14 mouse cellular contexts compared by ENCODE assay signal in the genomic region with DNA sequence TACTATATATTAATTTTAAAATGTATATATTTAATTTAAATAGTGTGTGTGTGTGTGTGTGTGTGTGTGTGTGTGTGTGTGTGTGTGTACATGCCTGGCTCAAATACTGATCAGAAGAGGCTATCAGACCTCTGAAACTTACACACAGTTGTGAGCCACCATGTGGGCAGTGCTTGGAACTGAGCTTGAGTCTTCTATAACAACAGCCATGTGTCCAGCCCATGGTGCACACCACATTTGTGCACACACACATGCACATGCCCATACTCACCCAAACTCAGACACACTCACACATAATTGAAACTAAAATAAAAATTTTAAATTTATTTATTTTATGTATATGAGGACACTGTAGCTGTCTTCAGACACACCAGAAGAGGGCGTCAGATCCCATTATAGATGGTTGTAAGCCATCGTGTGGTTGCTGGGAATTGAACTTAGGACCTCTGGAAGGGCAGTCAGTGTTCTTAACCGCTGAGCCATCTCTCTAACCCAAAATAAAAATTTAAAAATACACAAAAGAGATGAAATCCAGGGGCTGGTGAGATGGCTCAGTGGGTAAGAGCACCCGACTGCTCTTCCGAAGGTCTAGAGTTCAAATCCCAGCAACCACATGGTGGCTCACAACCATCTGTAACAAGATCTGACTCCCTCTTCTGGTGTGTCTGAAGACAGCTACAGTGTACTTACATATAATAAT. TPM values are rescaled to one million over a fixed set of nuclear protein-coding genes. Genes with fewer than 3 reads are reported as not detected.
A peak's percentile ranks its signal among the peaks of the same experiment; 100 is the strongest.
DNase-seq lines count a peak whose midpoint lies in the region; ATAC-seq and TF ChIP-seq lines count a peak whose summit lies in the region.
"Not testable (repeated sequence)": the region's sequence is repeated elsewhere in the genome, so short reads cannot be mapped to it uniquely, and the experiment has no call there.
"Had no signal": no experiment of that assay in that cellular context is flagged by ENCODE, and none has a peak within 500 bp of the region (broad histone marks: within the 10 kb centered on the region; RNA-seq: fewer than 3 reads in every experiment).

No protein-coding gene starts in this region.

- H3K36me3 ChIP-seq in forebrain, embryonic 13.5 days (ENCODE audit: poor library complexity, severe bottlenecking) = peaks cover 32% of the 10 kb centered on the region
- peaks cover 37% of the 10 kb centered on the region for H3K36me3 ChIP-seq in hindbrain, embryonic 10.5 days
- H3K36me3 ChIP-seq in hindbrain, embryonic 15.5 days = peaks cover 24% of the 10 kb centered on the region
- peaks cover 36% of the 10 kb centered on the region for H3K36me3 ChIP-seq in midbrain, embryonic 10.5 days
- peaks cover 22% of the 10 kb centered on the region for H3K36me3 ChIP-seq in midbrain, embryonic 15.5 days (replicated peaks)
- peaks cover 31% of the 10 kb centered on the region for H3K36me3 ChIP-seq in neural tube, embryonic 13.5 days

- peak overlapping the region; percentile 93 for H3K4me2 ChIP-seq in forebrain, embryonic 13.5 days
- peak overlapping the region; percentile 88 for H3K4me2 ChIP-seq in hindbrain, embryonic 15.5 days
- H3K4me2 ChIP-seq in midbrain, embryonic 15.5 days = peak overlapping the region; percentile 95
- H3K4me2 ChIP-seq in neural tube, embryonic 13.5 days = peak overlapping the region; percentile 85

- peak; percentile 39 for DNase-seq in brain, embryonic 14.5 days (ENCODE audit: low read depth)
- DNase-seq in hindbrain, embryonic 10.5 days (ENCODE audit: low spot score); midbrain, embryonic 10.5 days (ENCODE audit: low spot score): not testable (repeated sequence)

- not testable (repeated sequence) for ATAC-seq in forebrain, embryonic 13.5 days; hindbrain, embryonic 15.5 days (ENCODE audit: low FRiP score, low read depth); midbrain, embryonic 15.5 days (replicated peaks); neural tube, embryonic 13.5 days (ENCODE audit: low read depth)

- H3K27ac ChIP-seq in forebrain, embryonic 13.5 days; hindbrain, embryonic 10.5 days; hindbrain, embryonic 15.5 days (replicated peaks); midbrain, embryonic 10.5 days (replicated peaks); midbrain, embryonic 15.5 days; neural tube, embryonic 13.5 days (replicated peaks): not testable (repeated sequence)

- H3K4me1 ChIP-seq in forebrain, embryonic 13.5 days = peaks cover 45% of the 10 kb centered on the region
- H3K4me1 ChIP-seq in hindbrain, embryonic 10.5 days (replicated peaks) = peaks cover 57% of the 10 kb centered on the region
- peaks cover 33% of the 10 kb centered on the region for H3K4me1 ChIP-seq in hindbrain, embryonic 15.5 days (replicated peaks)
- peaks cover 52% of the 10 kb centered on the region for H3K4me1 ChIP-seq in midbrain, embryonic 10.5 days
- H3K4me1 ChIP-seq in midbrain, embryonic 15.5 days = peaks cover 34% of the 10 kb centered on the region
- H3K4me1 ChIP-seq in neural tube, embryonic 13.5 days (replicated peaks) = peaks cover 42% of the 10 kb centered on the region

- WGBS in forebrain, embryonic 13.5 days = 92% methylated on average over 5 of the region's 5 CpGs
- WGBS in hindbrain, embryonic 10.5 days = 85% methylated on average over 5 of the region's 5 CpGs
- WGBS in hindbrain, embryonic 15.5 days = 82% methylated on average over 5 of the region's 5 CpGs
- WGBS in midbrain, embryonic 10.5 days = 82% methylated on average over 5 of the region's 5 CpGs
- WGBS in midbrain, embryonic 15.5 days = 81% methylated on average over 5 of the region's 5 CpGs
- 89% methylated on average over 5 of the region's 5 CpGs for WGBS in neural tube, embryonic 13.5 days

- not testable (repeated sequence) for H3K9ac ChIP-seq in forebrain, embryonic 13.5 days; hindbrain, embryonic 15.5 days; midbrain, embryonic 15.5 days
- H3K9ac ChIP-seq in neural tube, embryonic 13.5 days = peak overlapping the region; percentile 100

- TF ChIP-seq CTCF in brain, embryonic 14.5 days (IDR thresholded peaks at IDR 0.05; ENCODE audit: borderline replicate concordance, extremely low read depth, insufficient read depth, insufficient read length) = peak; percentile 9; the same call in 1 of the 2 replicates

- not testable (repeated sequence) for H3K27me3 ChIP-seq in forebrain, embryonic 13.5 days; hindbrain, embryonic 15.5 days; midbrain, embryonic 15.5 days (replicated peaks); neural tube, embryonic 13.5 days
- peaks cover 38% of the 10 kb centered on the region for H3K27me3 ChIP-seq in hindbrain, embryonic 10.5 days (ENCODE audit: insufficient read depth, poor library complexity, severe bottlenecking)
- peaks cover 41% of the 10 kb centered on the region for H3K27me3 ChIP-seq in midbrain, embryonic 10.5 days (ENCODE audit: low read depth, poor library complexity, severe bottlenecking)

- not testable (repeated sequence) for H3K9me3 ChIP-seq in forebrain, embryonic 13.5 days (replicated peaks); hindbrain, embryonic 10.5 days; hindbrain, embryonic 15.5 days; midbrain, embryonic 10.5 days (replicated peaks); midbrain, embryonic 15.5 days; neural tube, embryonic 13.5 days

- TF ChIP-seq POLR2A in brain, embryonic 14.5 days (IDR thresholded peaks at IDR 0.05; ENCODE audit: borderline replicate concordance, extremely low read depth, insufficient read depth, insufficient read length, poor library complexity, severe bottlenecking) = not testable (repeated sequence)

- H3K4me3 ChIP-seq in forebrain, embryonic 13.5 days = peak overlapping the region; percentile 94
- H3K4me3 ChIP-seq in hindbrain, embryonic 10.5 days = peak overlapping the region; percentile 73
- peak overlapping the region; percentile 53 for H3K4me3 ChIP-seq in hindbrain, embryonic 15.5 days
- H3K4me3 ChIP-seq in midbrain, embryonic 10.5 days = peak overlapping the region; percentile 73; the same call in 1 of the 2 replicates
- H3K4me3 ChIP-seq in midbrain, embryonic 15.5 days = peak overlapping the region; percentile 74
- peak overlapping the region; percentile 87 for H3K4me3 ChIP-seq in neural tube, embryonic 13.5 days

RNA-seq across cellular contexts. Expression of a gene that starts 3.9 kb away (rescaled TPM):
- 3,325 and 3,474 TPM in 2 replicates for polyA plus RNA-seq in brain, embryonic 14.5 days (2012; rRNA removed)
- 1,305 and 1,381 TPM in 2 replicates for polyA plus RNA-seq in forebrain, embryonic 13.5 days (2015; fragmentation: Nextera tagmentation; extraction: Ambion mirVana)
- 560 and 909 TPM in 2 replicates for polyA plus RNA-seq in hindbrain, embryonic 10.5 days (2016; fragmentation: Nextera tagmentation; extraction: Ambion mirVana)
- polyA plus RNA-seq in hindbrain, embryonic 15.5 days (2015; fragmentation: Nextera tagmentation; extraction: Ambion mirVana) = 1,757 and 1,788 TPM in 2 replicates
- 428 and 665 TPM in 2 replicates for polyA plus RNA-seq in midbrain, embryonic 10.5 days (2016; fragmentation: Nextera tagmentation; extraction: Ambion mirVana)
- polyA plus RNA-seq in midbrain, embryonic 15.5 days (2015; fragmentation: Nextera tagmentation; extraction: Ambion mirVana) = 2,127 and 2,170 TPM in 2 replicates
- polyA plus RNA-seq in neural tube, embryonic 13.5 days (2015; fragmentation: Nextera tagmentation; extraction: Ambion mirVana) = 1,543 and 1,658 TPM in 2 replicates

RNA-seq across cellular contexts. Expression of a gene that starts 8.2 kb away (rescaled TPM):
- polyA plus RNA-seq in brain, embryonic 14.5 days (2012; rRNA removed) = 53.2 and 55.5 TPM in 2 replicates
- polyA plus RNA-seq in forebrain, embryonic 13.5 days (2015; fragmentation: Nextera tagmentation; extraction: Ambion mirVana) = 38.9 and 41.2 TPM in 2 replicates
- polyA plus RNA-seq in hindbrain, embryonic 10.5 days (2016; fragmentation: Nextera tagmentation; extraction: Ambion mirVana) = 40.9 and 42.3 TPM in 2 replicates
- 48.6 and 51.6 TPM in 2 replicates for polyA plus RNA-seq in hindbrain, embryonic 15.5 days (2015; fragmentation: Nextera tagmentation; extraction: Ambion mirVana)
- 42.1 and 45.9 TPM in 2 replicates for polyA plus RNA-seq in midbrain, embryonic 10.5 days (2016; fragmentation: Nextera tagmentation; extraction: Ambion mirVana)
- polyA plus RNA-seq in midbrain, embryonic 15.5 days (2015; fragmentation: Nextera tagmentation; extraction: Ambion mirVana) = 48.4 and 49.8 TPM in 2 replicates
- 43.3 and 44.5 TPM in 2 replicates for polyA plus RNA-seq in neural tube, embryonic 13.5 days (2015; fragmentation: Nextera tagmentation; extraction: Ambion mirVana)

RNA-seq across cellular contexts. Expression of a gene that starts 8.2 kb away (rescaled TPM):
- 0.05 and 0.08 TPM in 2 replicates for polyA plus RNA-seq in brain, embryonic 14.5 days (2012; rRNA removed)
- 0.15 and 0.27 TPM in 2 replicates for polyA plus RNA-seq in forebrain, embryonic 13.5 days (2015; fragmentation: Nextera tagmentation; extraction: Ambion mirVana)
- 0.05 and 0.21 TPM in 2 replicates for polyA plus RNA-seq in hindbrain, embryonic 10.5 days (2016; fragmentation: Nextera tagmentation; extraction: Ambion mirVana)
- 0.06 and 0.16 TPM in 2 replicates for polyA plus RNA-seq in hindbrain, embryonic 15.5 days (2015; fragmentation: Nextera tagmentation; extraction: Ambion mirVana)
- polyA plus RNA-seq in midbrain, embryonic 10.5 days (2016; fragmentation: Nextera tagmentation; extraction: Ambion mirVana) = 0.06 and 0.10 TPM in 2 replicates
- polyA plus RNA-seq in midbrain, embryonic 15.5 days (2015; fragmentation: Nextera tagmentation; extraction: Ambion mirVana) = 0.10 and 0.17 TPM in 2 replicates
- polyA plus RNA-seq in neural tube, embryonic 13.5 days (2015; fragmentation: Nextera tagmentation; extraction: Ambion mirVana) = 0.21 and 0.22 TPM in 2 replicates
- polyA plus RNA-seq: gonadal fat pad, adult 2 months; heart, embryonic 13.5 days; kidney, adult 2 months; kidney, embryonic 16.5 days; liver, embryonic 12.5 days; liver, postnatal 0 days; lung, embryonic 16.5 days had no signal

RNA-seq across cellular contexts. Expression of a gene that starts 41.6 kb away (rescaled TPM):
- polyA plus RNA-seq in brain, embryonic 14.5 days (2012; rRNA removed) = 313 and 402 TPM in 2 replicates
- 190 and 207 TPM in 2 replicates for polyA plus RNA-seq in forebrain, embryonic 13.5 days (2015; fragmentation: Nextera tagmentation; extraction: Ambion mirVana)
- 159 and 169 TPM in 2 replicates for polyA plus RNA-seq in hindbrain, embryonic 10.5 days (2016; fragmentation: Nextera tagmentation; extraction: Ambion mirVana)
- polyA plus RNA-seq in hindbrain, embryonic 15.5 days (2015; fragmentation: Nextera tagmentation; extraction: Ambion mirVana) = 332 and 377 TPM in 2 replicates
- 150 and 167 TPM in 2 replicates for polyA plus RNA-seq in midbrain, embryonic 10.5 days (2016; fragmentation: Nextera tagmentation; extraction: Ambion mirVana)
- 324 and 331 TPM in 2 replicates for polyA plus RNA-seq in midbrain, embryonic 15.5 days (2015; fragmentation: Nextera tagmentation; extraction: Ambion mirVana)
- polyA plus RNA-seq in neural tube, embryonic 13.5 days (2015; fragmentation: Nextera tagmentation; extraction: Ambion mirVana) = 317 and 328 TPM in 2 replicates
